Mouse (Mus musculus): ENCODE data around the gene Mgat4b.

Gene Mgat4b

DNA sequence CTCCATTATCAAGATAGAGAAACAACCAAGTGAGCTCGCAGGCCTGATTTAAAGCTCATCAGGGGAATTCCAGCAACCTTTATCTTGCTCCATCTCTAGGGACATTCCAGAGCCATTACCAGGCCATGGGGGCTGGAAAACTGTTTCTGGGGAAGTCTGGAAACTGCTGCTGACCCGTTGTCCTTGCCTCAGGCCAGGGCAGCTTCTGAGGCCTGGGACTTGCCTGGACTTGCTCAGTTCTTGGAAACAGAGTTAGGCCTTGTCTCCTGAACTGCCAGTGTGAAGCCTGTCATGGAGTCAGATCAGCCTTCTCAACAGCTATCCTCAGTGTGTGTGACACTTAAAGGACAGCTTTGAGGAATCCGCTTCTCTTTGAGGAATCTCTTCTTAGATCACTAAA lies 41.5 kb downstream of the Mgat4b start:
- DNase-seq (ENCODE audit: low spot score): no peak

DNA sequence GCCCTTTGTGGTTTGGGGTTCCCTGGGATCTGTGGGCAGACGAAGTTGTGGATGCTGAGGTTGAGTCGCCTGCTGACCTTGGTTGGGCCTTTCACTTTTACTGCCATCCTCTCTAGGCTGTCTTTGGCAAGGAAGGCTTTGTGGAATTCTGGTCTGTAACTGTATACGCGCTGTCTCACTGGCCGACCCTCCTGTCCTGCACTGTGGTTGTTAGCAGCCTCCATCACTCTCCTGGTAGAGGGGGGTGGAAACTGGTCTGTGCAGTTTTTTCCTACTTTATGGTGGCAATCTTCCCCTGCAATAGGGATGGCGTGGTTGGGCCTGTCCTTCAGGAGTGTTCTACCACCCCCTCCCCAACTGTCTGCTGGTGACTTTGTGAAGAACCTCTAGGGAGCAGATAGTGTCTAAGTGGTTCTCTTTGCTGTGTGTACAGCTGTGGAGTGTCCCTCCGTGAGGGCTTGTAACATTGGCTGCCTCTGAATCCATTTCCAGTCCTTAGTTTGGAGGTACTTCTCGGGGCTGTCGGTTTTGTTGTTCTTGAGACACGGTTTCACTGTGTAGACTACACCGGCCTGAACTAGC lies 42.1 kb downstream of the Mgat4b start:
- no peak for DNase-seq (ENCODE audit: low spot score)

DNA sequence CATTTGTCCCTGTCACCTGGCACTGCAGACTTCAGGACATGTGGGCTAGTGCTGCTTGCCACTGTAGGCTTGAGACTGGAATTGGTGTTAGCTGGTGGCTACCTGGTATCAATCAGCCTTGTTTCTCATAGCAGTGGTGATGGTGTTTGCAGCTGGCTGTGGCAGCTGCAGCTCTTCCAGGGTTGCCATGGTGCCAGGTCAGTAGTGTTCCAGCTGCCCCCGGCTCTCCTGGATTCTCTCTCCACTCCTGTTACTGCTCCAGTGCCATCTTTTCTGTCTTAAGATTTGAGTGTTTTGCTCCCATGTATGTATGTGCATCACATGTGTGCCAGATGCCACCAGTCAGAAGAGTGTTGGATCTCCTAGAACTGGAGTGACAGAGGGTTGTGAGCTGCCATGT lies 42.7 kb downstream of the Mgat4b start:
- no peak for DNase-seq (ENCODE audit: low spot score)

DNA sequence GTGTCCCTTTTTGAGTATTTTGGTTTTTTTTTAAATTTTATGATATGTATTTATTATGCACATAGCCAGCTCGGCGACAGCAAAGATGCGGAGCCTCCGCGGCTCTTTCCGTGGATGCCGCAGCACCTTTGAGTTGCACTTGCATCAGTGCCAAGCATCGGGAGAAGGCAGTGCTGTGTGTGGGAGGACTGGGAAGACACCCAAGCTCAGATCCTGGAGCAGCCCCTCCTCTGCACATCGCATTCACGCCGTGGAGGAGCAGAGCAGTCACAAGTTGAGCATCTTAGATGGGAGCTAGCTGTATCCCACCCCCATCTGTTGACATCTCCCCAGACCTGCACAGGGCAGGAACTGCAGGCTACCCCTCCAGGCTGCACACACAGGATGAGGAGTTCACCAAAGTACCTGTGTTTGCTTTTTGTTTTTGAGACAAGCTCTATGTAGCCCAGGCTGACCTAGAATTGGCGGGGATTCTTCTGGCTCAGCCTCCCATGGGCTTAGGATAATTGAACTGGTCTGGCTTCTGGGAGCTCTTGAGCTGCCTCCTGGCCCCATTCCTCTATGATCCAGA lies 43.4 kb downstream of the Mgat4b start:
- peak; percentile 79 for DNase-seq (ENCODE audit: low spot score)

DNA sequence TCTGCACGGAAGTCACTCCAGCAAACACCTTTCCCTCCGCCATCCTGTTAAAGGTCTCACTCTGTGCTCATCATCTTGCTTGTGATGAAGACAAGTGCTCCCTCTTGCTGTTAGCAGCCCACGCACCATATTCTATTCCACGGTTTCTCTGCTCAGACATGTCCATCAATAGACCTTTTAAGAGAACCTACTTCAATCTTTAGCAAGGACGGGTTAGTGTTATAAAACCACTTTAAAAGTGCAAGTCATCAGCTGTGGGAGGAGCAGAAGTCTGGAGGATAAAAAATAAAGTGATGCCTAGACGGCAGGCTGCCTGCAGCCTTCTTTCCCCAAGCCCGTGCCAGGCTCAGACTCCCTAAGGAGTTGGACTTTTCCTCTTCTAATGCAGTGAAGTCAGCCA lies 45.9 kb downstream of the Mgat4b start:
- DNase-seq (ENCODE audit: low spot score): no peak

DNA sequence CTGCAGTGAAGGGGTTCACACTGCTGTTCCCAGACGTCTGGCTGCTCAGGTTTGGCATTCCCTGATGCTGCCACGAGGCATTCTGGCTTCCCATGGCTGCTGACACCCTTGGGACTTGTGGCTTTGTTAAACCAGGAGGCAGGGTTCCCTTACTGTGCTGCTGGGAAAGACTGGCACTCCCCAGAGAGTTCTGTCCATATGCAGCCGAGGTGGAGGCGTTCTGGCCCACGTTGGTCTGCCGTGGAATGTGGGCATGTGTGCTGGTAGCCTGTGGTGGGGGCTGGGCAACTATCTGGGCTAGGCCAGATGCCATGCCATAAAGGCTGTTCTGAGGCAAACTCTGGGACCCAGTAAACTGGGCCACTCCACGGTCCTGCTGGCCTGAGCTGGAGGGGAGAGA lies 47.6 kb downstream of the Mgat4b start:
- DNase-seq (ENCODE audit: low spot score): peak; percentile 67

DNA sequence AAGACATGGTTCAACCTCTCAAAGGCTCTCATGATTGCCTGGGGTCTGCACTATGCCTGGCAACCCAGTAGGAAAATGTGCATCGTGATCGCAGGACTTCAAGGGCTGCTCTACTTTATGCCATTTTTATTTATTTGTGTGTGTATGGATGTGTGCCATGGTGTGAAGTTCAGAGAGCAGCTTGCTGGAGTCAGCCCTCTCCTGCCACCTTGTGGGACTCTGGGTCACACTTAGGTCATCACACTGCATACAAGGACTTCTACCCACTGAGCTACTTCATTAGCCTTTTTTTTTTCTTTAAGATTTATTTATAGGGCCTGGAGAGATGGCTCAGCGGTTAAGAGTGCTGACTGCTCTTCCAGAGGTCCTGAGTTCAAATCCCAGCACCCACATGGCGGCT lies 51.3 kb downstream of the Mgat4b start:
- no peak for DNase-seq (ENCODE audit: low spot score)

DNA sequence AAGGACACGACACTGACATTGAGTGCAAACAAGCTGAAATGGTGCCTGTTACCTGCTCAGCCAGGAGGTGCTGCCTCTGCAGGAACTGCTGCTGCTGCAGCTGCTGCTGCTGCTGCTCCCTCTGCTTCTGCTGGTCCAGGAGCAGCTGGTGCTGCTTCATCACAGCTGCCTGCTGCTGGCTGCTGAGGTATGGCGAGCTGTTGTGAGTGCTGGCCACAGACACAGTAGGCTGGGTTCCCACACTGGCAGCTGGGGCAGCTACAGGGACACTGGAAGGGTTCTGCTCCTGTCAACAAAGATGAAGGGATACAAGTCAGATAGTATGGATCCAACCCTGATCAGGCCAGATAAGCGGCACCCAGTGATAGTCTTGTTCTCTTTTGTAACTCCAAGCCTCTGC lies 52.5 kb downstream of the Mgat4b start:
- DNase-seq (ENCODE audit: low spot score): no peak

DNA sequence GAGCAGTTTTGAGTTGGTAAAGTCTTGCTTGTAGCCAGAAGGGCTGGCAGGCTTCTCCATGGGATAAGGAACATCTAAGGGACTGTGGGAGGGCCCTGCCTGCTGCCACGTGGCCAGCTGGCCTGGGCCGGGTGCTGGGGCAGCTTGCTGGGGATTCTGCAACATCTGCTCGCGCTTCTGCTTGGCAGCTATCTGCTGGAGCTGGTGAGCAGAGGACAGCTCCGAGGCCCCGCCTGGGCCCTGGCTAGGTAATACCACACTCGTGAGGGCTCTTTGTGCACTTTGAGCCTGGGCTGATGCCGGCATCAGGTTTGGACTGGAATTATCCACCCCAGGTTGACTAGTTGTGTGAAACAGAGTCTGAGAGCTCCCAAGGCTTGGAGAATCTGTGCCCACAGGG lies 55.2 kb downstream of the Mgat4b start:
- DNase-seq (ENCODE audit: low spot score): peak; percentile 40

DNA sequence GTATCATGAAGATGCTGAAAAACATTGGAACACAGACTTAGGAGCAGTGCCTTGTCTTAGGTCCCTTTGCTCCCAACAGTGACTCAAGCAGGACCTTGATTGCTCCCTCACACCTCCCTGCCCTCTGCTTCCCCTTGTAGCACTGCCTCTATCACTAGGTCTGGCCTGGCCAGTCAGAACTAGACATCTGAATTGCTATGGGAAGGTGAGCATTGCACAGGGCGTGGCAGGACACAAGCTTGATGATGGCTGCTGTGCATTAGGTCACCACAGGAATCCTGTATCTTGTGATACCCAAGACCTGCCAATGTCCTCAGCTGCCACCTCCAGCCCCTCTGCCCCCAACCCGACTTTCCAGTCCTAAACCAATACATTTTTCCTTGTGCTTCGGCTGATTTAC lies 56.3 kb downstream of the Mgat4b start:
- no peak for DNase-seq (ENCODE audit: low spot score)

DNA sequence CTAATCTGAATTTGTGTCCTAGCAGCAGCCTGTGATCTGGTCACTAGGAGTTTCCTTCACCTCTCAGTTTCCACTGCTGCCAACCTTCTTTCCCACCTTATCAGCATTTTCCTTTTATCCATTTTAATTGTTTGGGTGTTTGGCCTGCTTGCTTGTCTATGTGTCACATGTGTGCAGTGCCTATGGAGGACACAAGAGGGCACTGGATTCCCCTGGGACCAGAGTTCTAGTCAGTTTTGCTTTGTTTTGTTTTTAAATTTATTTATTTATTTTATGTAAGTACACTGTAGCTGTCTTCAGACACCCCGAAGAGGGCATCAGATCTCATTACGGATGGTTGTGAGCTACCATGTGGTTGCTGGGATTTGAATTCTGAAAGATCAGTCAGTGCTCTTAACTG lies 58.5 kb downstream of the Mgat4b start:
- DNase-seq (ENCODE audit: low spot score): no peak

DNA sequence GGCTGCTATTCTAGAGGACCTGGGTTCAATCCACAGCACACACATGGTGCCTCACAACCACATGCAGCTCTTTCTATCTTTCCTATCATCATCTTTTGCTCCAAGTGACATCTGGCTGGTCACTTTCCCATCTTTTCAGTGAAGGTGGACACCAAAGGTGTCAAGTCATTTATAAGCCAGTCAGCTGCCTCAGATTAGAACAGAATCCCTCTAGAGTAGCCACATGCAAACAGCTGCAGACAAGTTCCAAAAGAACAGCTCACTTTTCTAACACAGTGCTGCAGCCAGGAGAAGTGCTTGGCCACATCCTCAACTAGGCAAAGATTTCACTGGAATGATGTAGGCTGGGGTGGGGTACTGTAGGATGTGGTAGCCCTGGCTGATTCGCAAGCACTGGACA lies 59.2 kb downstream of the Mgat4b start:
- no peak for DNase-seq (ENCODE audit: low spot score)

DNA sequence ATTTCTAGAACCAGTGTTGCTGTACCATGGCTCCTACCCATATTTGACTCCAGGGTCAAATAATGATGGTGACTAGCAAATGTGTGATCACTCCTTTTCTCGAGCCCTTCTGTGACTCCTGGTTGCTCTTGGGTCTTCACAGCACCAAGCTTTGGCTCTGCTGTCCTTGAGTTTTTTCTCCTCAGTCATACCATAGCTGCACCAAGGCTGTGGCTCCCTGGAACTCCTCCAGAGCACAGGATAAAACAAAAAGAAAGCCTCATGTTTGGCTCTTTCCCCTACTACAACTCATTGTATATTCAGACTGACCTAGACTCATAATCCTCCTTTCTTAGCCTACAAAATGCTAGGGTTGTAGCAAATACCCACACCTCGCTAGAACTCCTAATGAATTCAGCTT lies 62.1 kb downstream of the Mgat4b start:
- no peak for DNase-seq (ENCODE audit: low spot score)

DNA sequence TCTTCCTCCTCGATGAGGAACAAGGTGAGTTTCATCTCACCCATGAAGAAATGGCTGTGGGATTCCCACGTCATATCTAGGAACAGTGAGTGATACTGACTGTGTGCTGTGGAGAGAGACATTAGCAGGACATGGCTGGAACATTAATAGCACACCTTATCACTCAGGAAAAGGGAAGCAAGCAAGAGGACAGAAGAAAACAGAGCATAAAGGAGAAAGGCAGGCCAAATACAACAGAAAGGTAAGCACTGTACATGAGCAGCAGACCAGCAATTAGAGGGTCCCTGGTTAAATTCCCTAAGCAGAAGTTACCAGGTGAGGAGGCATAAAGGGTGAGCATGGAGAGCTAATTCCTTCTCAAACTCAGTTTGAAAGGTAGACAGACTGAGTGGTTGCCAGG lies 64.4 kb downstream of the Mgat4b start:
- DNase-seq (ENCODE audit: low spot score): no peak

DNA sequence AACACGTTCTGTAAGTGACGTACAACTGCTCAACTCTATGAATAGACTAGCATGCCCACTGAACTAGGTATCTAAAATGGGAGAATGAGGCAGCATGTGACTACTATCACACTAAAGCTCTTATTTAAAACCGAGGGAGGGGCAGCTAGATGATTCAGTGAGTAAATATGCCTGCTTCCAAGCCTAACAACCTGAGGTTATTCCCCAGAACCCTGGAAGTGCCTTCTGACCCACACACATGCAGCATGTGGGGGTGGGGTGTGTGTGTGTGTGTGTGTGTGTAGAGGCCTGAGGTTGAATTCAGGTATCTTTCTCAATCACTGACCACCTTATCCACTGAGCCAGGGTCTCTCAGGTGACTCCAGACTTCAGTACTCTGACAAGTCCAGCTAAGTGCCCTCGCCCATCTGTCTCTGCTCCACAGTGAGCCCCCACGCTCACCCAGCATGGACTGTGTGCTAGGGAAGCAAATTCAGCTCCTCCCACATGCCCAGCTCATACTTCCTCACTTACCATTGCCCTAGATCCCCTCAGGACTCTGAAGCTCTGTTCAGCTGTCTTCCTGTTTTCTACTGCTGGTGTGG lies 65.0 kb downstream of the Mgat4b start:
- DNase-seq (ENCODE audit: low spot score): no peak

DNA sequence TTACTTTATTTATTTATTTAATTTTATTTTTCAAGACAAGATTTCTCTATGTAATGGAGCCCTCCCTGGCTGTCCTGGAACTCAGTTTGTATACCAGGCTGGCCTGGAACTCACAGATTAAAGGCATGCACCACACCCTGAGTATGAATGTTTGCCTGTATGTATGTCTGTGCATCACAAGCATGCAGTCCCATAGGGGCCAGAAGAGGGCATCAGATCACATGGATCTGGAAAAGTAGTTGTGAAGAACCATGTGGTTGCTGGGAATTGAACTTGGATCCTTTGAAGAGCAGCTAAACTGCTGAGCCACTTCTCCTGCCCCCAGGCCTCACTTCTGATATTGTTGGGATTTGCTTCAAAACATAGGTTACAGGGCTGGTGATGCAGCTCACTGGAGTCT lies 66.3 kb downstream of the Mgat4b start:
- DNase-seq (ENCODE audit: low spot score): no peak

DNA sequence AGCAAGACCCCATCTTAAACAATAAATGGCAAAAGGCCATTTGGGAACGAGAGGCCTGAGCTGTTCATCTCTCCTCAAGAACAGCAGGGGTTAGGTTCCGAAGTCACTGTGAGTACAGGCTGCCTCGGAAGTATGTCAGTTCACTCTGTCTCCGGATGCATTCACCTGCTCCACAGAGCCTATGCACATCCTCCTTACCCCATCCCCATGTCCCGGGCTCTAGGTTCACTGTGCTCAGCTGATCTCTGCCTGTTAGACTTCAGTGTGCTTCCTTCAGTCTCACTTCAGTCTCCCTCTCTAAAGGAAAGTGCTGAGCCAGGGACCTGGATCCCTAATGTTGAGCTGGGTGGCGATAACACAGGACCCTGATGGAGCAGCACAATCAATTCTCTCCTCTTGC lies 67.0 kb downstream of the Mgat4b start:
- DNase-seq (ENCODE audit: low spot score): no peak

DNA sequence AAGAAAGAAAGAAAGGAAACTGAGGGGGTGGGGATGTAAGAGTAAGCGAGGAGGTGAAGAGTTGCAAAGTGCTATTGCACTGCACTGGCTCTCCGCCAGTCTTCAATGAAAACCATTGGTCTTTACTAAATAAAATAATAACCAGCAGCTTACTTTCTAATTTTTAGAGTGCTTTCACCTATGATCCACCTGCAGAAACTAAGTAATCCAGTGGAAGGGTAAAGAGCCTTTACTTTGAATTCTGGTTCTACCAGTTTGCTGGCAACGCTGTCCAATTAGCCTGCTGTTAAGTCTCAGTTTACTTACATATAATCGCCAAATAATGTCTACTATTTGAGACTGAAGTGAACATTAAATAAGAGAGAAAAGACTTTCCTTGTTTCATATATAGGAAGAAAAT lies 68.3 kb downstream of the Mgat4b start:
- no peak for DNase-seq (ENCODE audit: low spot score)

DNA sequence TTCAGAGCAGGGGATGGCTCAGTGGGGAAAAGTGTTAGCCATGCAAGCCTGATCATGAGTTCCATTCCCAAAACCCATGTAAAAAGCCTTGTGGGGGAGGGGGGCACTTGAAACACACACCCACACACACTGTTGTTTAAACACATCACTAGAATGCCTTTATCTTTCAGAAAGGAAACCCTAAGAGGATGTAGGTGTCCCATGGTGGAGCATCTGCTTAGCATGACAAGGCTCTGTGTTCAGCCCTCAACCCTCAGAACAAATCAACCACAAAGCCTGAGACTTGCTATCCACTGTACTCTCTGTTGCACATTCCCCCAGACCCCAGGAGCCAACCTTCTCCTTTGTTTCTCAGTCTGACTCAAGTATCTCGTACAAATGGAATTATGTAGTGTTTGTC lies 69.4 kb downstream of the Mgat4b start:
- DNase-seq (ENCODE audit: low spot score): no peak

Measured in layer of hippocampus, adult 11-12 months (tissue).